Mouse (Mus musculus): ENCODE measurements around the gene Defb15.
"Not testable (repeated sequence)": the region's sequence is repeated elsewhere in the genome, so short reads cannot be mapped to it uniquely, and the experiment has no call there.

Defb15 gene

DNA sequence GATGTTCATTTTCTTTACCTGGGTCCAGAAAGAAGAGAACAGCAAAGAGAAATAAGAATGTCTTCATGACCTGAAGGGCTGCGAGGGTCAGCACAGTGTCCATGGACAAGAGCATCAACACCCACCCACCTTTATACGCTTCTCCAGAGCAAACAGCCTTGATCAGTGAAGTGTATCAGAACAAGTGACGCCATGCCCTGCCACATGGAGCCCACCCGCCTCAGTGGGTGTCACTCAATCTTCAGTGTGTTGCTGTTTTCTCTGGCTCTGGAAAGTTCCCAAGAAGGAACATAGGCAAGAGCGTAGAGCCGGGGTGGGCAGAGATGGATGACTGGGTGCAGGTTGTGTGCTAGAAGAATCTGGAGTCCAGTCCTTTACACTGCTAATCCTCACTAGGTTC is at the start of gene Defb15:
Gene Defb15 (minus strand): TSS at position 101 of the 400 bp plus-strand sequence.
- DNase-seq (ENCODE audit: extremely low spot score, low read depth, low spot score), result no peak

DNA sequence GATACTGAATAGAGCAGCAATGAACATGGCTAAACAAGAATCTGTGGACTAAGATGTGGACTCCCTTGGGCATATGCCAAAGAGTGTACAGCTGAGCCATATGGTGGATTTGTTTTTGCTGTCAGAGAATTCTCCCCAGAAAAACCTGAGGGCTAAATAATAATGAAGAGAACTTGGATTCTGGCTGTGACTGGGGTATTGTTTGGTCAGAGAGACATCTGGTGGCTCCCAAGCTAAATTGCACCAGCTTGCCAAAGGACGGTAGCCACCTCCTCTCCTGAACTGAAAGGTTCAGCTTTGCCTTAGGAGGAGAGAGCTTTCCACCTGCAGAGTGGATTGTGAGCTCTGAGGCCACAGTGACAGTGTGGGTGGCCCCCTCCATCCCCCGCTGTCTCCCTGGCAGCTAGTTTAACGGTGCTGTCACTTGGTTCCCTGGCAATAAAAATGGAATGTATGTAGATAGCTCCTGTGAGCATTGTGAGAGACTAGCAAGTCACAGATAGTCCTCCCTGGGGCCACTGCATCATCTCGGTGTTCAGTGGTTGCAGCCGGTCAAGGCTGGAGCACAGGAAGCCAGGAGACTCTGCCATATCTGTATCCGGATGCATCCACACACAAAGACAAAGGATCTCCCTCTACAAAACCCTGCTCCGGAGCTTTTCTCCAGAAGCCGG is 49.3 kb upstream of the Defb15 start:
- DNase-seq (ENCODE audit: extremely low spot score, low read depth, low spot score), result no peak

DNA sequence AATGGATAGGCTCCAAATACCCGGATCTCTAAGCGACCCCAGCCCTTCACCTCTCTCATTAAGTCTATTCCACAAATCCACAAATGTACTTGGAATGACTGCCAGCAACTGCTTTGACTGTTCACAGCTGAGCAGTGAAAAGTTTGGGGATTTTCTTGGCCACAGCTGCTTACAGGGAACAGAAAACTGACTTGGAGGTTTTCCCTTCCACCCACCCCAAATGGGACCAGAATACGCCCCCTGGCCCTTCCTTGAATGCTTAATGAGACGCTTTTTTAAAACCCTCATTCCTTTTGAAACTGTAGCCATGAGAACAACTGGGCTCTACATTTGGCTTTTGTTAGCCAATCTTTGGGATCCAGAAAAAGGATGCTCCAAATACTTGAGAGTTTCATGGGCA is 45.7 kb upstream of the Defb15 start:
- DNase-seq (ENCODE audit: extremely low spot score, low read depth, low spot score), result no peak

DNA sequence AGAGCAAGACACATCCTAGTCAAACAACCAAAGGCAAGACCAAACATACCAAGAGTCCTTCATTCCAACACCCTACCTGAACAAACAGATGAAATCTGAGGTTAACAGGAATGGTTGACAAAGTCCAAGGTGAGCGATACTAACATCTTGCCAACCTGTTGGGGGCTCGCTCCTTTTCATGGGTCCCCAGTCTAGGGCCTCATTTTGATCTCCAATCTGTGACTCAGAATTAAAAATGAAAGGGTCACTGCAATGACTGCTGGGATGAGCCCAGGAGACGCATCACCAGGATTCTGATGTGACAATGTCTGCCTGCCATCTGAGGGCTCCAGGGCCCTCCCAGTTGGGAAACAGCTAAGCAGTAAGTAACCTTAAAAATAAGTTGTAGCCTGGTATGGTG is 37.0 kb upstream of the Defb15 start, which contains the start of gene Ccdc70:
Gene Ccdc70 (plus strand): TSS at position 301 of the 400 bp plus-strand sequence.
- no peak for DNase-seq (ENCODE audit: extremely low spot score, low read depth, low spot score)

DNA sequence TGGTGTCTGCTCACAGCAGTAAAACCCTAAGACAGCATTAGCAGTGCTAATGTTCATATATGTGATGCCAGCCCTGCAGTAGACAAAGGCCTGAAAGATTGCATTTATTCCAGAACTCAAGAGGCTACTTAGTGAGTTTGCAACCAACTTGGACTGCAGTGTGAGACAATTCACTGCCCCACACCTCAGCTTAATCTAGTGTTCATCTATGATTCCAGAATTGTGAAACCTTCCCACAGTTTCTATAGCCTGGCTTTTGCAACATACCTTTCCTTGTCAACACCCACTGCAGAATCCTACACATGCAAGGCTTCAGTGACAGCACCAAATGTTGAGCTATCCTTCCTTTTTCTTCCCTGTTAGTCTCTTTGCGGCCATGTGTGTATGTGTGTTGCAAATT is 34.1 kb upstream of the Defb15 start:
- no peak for DNase-seq (ENCODE audit: extremely low spot score, low read depth, low spot score)

DNA sequence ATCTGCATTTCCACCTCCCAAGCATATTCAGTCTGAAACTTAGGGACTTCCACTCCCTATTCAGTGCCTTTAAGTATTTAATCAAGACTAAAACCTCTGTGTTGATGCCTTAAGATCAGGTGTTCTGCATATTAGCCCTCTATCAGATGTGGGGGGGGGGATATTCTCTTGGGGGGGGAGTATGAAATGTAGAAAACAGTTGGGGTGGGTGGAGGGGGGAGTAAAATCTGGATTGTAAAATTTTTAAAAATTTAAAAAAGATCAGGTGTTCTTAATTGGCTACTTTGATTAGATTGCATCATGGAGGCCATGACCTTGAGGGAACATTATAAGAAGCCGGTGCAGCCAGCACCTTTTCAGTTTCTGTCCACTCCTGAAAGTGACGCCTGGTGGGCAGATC is 25.9 kb upstream of the Defb15 start, which contains the start of gene Fam90a1a:
Gene Fam90a1a (plus strand): TSS at position 301 of the 400 bp plus-strand sequence.
- DNase-seq (ENCODE audit: extremely low spot score, low read depth, low spot score), result no peak

DNA sequence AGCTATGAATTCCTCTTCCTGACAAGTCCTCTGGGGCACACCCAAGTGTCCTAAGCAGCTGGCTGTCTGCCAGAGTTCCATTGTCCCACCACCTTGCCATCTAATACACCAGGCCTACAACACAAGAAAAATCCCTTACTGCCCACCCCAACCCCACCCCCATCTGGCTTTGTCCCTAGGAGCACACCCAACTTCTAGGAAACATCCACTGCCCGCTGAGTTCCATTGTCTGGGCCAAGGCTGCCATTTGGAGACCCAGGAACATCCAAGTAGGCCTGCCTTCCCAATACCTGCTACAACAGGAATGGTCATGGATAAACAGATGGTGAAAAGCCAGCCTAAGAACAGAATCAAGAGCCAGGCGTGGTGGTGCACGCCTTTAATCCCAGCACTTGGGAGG is 23.8 kb upstream of the Defb15 start:
- no peak for DNase-seq (ENCODE audit: extremely low spot score, low read depth, low spot score)

DNA sequence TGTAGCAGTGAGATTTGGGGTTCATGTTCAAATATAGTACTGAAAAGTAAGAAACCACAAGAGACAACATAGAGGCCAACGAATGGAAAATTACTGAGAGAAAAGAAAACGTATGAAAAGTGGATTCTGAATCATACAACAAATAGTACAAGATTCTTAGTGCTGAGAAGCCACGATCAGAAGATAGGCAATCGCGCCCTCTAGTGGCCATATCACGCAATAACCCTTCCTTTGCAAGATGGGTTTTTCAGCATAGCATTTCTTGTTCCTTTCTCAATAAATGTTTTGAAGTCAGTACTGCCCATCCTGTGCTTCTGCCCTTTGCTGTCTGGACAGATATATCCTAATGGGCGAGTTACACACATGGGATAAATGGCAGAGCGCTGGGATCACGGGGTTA is 22.8 kb upstream of the Defb15 start:
- peak; percentile 42 for DNase-seq (ENCODE audit: extremely low spot score, low read depth, low spot score)

DNA sequence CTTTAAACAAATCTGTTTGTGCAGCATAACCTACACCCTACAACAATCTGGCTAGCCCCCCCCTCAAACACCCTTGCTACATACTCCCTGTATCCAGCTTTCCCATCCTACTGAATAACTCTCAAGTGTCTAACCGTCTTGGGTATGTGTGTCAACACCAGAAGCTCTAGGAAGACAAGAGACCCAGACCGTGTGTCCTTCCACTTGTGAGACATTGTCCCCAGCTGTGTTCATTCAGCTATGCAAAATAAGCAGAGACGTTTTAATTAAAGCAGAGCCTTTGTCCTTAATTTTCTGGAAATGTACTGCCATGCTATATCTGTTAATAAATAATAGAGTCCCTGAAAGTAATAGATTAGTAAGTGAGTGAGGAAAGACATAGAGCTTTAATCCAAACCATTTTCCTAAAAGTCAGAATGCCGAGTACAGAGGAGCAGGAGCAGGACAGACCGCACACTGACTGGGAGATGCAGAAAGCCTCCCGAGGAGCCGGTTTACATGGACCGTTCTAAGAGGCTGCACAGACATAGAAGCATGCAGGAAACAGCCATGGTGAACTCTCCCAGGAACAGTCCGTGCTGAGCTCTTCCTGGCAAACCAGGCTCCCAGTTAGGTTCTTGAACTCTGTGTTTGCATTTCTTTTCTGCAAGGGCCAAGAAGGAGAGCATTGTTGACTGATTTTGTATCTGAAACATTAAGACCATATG is 15.0 kb upstream of the Defb15 start:
- no peak for DNase-seq (ENCODE audit: extremely low spot score, low read depth, low spot score)

DNA sequence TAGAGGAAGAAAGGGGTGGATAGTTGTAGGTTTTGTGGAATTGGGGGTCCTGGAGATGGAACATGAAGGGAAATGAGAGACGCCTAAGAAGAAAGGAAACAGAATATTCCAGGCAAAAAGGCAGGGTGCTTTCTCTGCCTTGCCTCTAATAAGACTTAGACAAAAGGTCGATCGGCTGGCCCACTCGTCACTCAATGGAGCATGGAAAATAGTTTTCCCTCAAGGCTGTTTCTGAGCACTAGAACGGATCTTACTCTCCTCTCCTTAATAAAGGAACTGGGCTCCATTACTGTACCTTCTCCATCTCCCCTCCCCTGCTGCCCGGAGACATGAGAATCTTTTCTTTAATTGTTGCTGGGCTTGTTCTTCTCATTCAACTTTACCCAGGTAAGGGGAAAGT is 14.0 kb upstream of the Defb15 start, which contains the start of gene Defb13:
Gene Defb13 (plus strand): TSS at position 301 of the 400 bp plus-strand sequence.
- no peak for DNase-seq (ENCODE audit: extremely low spot score, low read depth, low spot score)

DNA sequence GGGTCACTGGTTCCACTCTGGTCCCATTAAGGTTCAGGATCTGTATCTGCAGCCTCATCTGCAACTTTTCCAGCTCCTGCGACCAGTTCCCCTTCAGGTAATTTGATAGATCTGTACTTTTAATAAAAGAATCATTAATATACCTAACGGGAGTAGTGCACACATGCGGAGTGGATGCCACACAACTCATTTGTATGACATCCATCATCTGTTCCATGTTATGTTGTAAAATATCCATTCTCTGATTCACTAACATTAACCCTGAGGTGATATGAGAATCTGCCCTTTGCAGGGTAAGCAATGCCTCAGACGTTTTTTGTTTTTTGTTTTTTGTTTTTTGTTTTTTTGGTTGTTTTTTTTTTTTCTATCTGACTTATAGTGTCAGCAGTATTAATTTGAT is 5.5 kb upstream of the Defb15 start, which contains the start of gene Defb35:
Gene Defb35 (plus strand): TSS at position 301 of the 400 bp plus-strand sequence.
- DNase-seq (ENCODE audit: extremely low spot score, low read depth, low spot score), result not testable (repeated sequence)

DNA sequence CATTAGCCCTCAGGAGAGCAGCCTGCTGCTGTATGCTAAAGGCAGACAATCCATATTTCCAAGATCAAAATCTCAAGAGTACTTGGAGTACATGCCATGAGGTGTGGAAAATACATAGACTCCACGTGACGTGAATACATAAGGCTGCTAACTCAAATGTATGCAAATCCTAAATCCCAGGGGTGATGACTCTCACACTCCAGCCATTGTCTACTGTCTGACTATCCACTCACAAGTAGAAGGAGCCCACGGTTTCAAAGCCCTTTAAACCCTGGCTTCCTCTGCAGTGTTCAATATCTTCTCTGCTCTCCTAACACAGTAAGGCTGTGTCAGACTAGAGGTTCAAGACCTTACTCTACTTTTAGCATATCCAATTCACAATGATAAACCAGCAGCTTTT is 1.8 kb downstream of the Defb15 start:
- DNase-seq (ENCODE audit: extremely low spot score, low read depth, low spot score), result not testable (repeated sequence)

DNA sequence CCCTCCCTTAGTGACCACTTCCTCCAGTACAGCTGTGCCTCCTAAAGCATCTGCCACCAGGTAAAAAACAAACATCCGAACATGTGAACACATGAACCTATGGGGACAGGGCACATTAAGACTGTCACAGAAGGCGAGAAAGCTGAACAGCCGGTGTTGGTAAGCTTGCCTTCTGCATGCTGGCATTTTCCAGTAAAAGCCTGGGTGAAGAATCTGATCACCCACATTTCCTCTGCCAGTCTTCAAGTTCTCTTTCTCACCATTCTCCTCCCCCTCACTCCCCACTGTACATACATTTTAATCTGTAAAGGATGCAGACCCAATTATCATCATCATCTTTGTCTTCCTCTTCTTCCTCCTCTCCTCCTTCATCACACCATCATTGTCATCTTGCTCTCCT is 16.9 kb downstream of the Defb15 start:
- no peak for DNase-seq (ENCODE audit: extremely low spot score, low read depth, low spot score)

DNA sequence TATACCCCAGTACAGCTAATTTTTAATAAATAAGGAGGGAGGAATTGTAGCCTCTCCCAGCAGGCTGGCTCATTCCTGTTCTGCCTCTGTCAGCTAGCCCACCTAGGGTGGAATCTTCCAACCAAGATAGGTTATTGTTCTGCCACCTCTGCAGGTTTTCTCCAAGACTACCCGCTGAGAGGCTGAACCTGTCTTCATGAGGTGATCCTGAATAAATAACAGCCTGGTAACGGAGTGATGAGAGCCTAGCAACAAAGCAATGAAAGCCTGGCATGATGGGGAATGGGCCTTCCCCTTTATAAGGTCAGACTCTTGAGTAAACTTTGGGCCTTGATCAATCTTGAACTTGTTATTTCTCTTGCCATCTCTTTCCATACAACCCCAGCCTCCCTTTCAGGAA is 20.0 kb downstream of the Defb15 start:
- no peak for DNase-seq (ENCODE audit: extremely low spot score, low read depth, low spot score)

DNA sequence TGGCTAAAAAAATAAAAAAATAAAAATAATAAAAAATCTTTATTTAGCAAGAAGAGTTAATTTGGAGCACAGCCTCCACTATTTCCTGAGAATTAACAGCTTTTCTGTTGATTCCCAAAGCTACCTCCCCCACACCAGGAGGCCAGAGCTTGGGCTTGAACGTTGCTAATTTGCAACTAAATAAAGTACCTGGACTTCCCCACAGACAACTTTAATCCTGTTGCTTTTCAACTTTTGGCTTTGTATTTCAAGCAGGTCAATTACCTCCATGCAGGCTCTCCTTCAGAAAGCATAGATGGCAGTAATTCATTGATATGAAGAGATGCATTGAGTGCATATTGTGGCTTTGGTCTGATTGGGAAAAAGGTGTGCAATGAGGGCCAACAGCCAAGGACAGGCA is 20.6 kb downstream of the Defb15 start:
- DNase-seq (ENCODE audit: extremely low spot score, low read depth, low spot score), result no peak

DNA sequence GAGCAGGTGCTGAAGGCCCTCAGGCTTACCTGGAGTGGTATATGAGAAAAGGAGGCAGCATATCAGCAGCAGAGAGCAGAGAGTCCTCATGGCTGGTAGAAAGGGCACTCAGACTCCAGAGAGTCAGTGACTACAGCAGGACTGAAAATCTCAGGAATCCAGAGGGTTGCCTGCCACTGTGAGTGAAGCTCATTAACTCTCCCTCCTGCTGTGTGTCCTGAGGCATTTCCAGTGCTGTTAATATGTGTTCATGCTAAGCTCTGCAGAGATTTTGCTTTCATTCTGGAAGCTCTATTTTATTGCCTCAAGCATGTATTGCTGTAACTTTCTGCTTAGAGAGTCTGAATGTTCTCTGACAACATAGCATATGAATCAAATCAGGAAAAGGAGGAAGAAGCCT is 26.2 kb downstream of the Defb15 start, which contains the start of gene Defb11:
Gene Defb11 (minus strand): TSS at position 123 of the 400 bp plus-strand sequence.
- not testable (repeated sequence) for DNase-seq (ENCODE audit: extremely low spot score, low read depth, low spot score)

DNA sequence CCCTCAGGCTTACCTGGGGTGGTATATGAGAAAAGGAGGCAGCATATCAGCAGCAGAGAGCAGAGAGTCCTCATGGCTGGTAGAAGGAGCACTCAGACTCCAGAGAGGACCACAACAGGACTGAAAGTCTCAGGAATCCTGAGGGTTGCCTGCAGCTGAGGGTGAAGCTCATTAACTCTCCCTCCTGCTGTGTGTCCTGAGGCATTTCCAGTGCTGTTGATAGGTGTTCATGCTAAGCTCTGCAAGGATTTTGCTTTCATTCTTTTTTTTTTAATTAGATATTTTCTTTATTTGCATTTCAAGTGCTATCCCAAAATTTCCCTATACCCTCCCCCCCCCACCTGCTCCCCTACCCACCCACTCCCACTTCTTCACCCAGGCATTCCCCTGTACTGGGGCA is 47.2 kb downstream of the Defb15 start, which contains the start of gene Defb9:
Gene Defb9 (minus strand): TSS at position 101 of the 400 bp plus-strand sequence.
- DNase-seq (ENCODE audit: extremely low spot score, low read depth, low spot score), result not testable (repeated sequence)

Measured in hindlimb bud, embryonic 11.5 days (tissue).